Mouse (Mus musculus) regulatory T cell (primary cell): ENCODE results near the gene Clasp1.

Source experiments
- in situ Hi-C: fragments of 300-600 bp; cut with MboI, MseI; formaldehyde crosslinking; loops from one replicate; pipeline ENCODE4 v1.15.1; 2025; ENCODE audit warnings: high pct_unique_total_duplicates

Clasp1 gene

DNA sequence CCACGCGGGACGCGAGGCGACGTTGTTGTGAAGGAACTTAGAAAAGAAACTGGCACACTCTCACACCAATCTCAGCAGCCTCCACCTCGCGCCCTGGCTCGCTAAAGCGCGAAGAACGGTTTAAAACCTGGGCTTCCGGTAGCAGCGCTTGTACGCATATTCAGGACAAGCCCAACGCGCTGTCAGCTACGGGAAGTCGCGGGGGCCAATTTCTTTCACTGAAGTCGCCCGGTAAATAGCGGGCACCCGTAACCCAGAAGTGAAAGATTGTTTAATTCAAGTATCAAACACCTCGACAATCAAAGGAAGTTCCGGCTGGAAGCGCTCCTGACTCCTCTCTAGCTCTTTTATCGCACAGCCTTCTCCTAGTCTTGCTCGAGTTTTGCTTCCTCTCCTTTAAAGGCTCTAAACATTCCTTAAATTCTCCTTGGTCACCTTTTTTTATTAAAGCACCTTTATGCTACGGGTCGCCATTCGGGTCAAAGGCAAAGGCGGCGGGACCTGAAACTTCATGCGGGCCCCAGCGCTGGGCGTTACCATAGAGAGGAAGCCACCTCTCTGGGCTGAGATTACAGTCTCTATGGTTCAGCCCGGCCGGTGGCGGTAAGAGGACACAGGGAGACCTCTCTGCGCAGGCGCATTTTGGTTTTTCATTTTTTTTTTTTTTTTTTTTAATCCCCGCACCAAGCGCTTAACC, at the start of gene Clasp1:
Gene Clasp1 (plus strand): TSS at position 302 of the 697 bp plus-strand sequence.
- in situ Hi-C loops = loop anchor here (5.0 kb wide), 1 partner anchor 67 kb away; the partner anchor contains the start of gene Nifk

GRCm38 (mm10) chr1:118343649-118344435, 45.0 kb upstream of the Clasp1 start:
- in situ Hi-C loops = no loop called here

- in situ Hi-C loops = loop anchor here (25.0 kb wide), 1 partner anchor 412 kb away; no protein-coding TSS in a partner anchor
Observed at GRCm38 (mm10) chr1:118349922-118350321, 38.9 kb upstream of the Clasp1 start.

GRCm38 (mm10) chr1:118359071-118359761, 29.6 kb upstream of the Clasp1 start:
- in situ Hi-C loops = loop anchor here (25.0 kb wide), 1 partner anchor 403 kb away; no protein-coding TSS in a partner anchor

DNA sequence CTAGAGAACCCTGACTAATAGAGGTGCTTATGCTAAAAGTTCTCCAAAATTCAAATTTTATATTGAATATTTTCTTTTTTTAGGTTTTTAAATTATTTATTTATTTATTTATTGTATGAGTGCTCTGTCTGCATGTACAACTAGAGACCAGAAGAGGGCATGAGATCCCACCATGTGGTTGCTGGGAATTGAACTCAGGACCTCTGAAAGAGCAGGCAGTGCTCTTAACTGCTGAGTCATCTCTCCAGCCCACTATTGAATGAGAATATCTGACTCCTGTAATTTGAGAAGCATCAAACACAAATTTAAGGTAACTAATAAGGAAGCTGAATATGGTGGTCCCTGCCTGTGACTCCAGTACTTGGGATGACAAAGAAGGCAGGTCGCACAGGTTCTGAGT, 20.9 kb upstream of the Clasp1 start:
- in situ Hi-C loops = loop anchor here (25.0 kb wide), 1 partner anchor 394 kb away; no protein-coding TSS in a partner anchor

DNA sequence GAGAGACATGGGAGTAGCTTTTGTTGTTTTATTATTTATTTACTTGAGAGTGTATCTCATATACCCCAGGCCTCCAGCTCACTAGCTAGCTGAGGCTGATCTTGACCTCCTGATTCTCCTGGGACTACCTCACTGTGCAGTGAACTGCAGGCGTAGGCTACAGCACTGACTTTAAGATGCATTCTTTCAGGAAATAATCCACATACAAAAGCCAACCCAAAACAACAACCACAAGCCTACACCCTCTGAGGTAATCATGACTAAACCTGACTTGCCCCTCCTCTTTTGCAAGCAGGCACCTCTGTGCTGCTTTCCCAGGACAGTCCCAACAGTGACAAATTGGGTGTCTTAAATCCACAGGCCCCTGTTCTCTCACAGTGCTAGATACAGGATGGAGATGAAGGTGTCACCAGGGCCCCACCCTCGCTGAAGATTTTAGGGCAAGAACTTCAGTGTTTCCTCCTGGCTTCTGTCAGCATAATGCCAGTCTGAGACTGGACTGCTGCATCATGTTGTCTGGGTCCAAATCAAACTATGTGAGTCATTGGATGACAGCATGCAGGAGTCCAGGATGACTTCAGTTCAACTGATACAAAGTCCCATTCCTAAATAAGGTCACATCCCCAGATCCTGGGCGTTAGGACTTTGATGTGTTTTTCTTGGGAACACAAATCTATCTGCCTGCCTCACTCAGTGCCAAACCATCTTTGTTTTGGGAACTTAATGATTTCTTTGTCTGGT, 20.0 kb upstream of the Clasp1 start:
- in situ Hi-C loops = loop anchor here (25.0 kb wide), 1 partner anchor 393 kb away; no protein-coding TSS in a partner anchor

DNA sequence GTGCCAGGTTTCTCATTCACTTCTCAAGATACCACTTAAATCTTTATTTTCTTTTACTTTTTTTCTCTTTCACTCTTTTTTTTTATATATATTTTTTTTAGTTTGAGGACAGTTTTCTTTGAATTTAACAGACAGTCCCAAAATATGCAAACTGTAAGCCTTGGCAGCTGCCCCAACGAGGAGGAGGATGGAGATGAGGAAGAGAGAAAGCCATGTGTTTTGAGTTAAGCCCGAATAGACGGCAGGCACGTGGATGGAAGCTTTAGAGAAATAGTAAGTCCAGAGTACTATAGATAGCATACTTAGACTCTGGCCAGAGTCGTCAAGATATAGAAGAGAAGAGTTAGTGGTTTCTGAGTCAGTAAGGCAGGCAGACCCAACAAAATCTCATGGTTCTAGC, 11.1 kb upstream of the Clasp1 start:
- in situ Hi-C loops = no loop called here

GRCm38 (mm10) chr1:118380105-118380786, 8.6 kb upstream of the Clasp1 start:
- in situ Hi-C loops = loop anchor here (5.0 kb wide), 1 partner anchor 87 kb away; no protein-coding TSS in a partner anchor

- in situ Hi-C loops = loop anchor here (5.0 kb wide), 1 partner anchor 66 kb away; the partner anchor contains the start of gene Nifk
Observed at GRCm38 (mm10) chr1:118388127-118388756, 616 bp upstream of the Clasp1 start.

DNA sequence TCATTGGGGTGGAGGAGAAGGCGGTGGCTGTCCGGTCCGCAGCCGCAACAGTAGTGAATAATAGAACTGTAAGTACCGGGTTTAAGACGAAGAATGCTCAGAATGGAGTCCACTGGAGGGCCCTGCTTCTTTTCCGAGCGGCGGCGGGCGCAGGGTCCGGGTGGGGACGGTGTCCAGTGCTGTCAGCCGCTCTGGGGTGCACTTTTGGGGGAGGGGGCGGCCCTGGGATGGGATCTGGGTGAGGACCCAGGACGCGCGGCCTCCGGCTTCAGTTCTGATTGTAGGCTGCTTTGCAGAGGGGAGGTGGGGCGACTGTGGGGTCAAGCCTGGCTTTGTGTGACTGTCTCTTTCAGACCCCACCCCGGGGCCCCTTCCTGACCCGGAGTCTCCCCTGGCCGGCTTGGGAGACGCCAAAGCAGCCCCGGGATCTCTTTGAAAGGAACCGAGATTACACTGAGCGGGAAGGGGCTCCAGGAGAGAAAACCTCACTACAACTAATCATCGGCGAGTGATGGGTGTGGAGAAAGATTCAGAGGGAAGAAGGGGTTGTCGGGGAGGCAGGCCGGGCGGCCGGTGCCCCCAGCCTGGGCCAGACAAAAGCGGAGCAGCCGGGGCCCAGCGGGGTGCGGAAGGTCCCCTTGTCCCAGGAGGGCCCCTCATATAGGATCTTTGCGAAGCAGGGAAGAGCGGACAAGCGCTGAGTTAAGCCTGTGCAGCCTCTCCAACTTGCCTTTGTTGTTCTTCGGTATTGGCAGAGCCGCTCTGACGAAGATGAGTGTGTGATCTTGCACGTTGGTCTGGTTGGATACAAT, 802 bp downstream of the Clasp1 start:
- in situ Hi-C loops = loop anchor here (5.0 kb wide), 1 partner anchor 67 kb away; the partner anchor contains the start of gene Nifk

DNA sequence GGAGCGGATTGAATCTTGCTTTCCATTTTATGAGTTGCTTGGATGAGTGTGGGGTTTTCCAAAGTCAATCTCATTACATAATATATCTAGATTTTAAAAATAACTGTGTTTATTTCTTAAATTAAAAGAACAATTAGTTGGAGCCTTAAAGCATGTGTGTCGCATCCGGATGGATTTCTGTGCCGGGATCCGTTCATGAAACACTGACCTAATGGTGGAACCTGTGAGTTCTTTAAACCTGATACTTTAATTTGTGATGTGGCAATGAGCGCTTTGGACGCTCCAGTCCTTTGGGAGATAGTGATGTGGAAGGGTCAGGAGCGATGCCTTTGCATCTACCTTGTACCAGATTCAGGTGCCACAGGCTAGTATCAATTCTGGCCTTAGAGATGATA, 1.4 kb downstream of the Clasp1 start:
- in situ Hi-C loops = no loop called here

GRCm38 (mm10) chr1:118390871-118391387, 2.1 kb downstream of the Clasp1 start:
- in situ Hi-C loops = no loop called here

- in situ Hi-C loops = no loop called here
Observed at GRCm38 (mm10) chr1:118392246-118392645, 3.4 kb downstream of the Clasp1 start.

DNA sequence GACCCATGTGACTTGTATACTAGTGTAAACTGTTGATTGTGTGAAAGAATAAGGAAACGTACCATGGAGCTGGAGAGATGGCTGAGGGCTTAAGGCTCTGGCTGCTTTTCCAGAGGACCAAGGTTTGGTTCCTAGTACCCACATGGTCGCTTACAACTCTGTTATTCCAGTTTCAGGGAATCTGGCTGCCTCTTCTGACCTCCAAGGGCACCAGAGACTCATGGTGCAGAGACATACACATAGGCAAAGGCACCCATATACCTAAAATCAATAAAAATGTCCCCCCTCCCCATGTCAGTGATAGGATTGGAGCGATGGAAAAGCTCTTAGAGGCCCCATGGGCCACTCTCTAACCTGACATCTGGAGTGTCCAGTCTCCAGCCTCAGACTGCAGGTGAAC, 5.1 kb downstream of the Clasp1 start:
- in situ Hi-C loops = no loop called here

- in situ Hi-C loops = no loop called here
Observed at GRCm38 (mm10) chr1:118397866-118398265, 9.0 kb downstream of the Clasp1 start.

DNA sequence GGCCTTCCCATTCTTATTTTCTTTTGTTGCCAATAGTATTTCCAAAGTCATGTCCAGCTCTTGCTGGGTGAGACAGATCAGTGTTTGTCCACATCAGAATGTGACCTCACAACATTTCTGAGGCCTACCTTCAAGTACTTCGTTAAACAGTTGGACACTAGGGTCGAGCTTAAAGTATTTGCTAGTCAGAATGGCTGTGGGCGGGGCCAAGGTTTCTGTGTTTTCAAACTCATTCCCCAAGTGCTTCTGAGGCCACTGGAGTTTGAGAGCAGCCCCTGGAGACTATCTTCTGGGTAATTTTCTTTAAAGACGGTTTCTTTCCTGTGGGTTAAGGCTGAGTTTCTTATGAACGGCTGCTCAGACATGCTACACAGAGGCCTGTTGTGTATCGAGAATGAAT, 9.7 kb downstream of the Clasp1 start:
- in situ Hi-C loops = no loop called here

DNA sequence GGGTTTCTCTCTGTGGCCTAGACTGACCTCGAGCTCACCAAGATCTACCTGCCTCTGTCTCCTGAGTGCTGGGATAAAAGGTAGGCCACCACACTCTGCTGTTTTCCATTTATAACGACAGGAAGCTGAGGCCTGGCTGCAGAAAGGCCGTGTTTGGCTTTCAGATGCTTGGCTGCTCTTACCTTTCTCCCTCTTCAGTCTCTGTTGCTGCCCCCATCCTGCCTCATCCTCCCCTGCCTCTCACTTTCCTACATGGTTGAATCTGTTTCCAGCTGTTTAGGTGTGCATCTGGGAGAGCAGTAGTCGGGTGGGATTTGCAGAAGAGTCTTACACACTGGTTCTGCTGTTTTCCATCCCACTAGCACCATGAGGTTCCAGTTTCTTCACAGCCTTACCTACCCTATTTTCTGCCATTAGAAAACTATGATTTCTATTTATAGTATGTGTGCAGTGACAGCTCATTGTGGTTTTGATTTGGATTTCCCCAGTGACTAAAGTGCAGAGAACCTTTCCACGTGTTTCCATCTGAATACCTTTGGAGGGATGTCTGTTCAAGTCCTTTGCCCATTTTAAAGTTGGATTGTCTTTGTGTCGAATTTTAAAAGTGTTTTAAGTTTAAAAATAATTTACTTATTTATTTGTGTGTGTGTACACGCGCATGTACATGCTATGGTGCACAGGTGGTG, 10.9 kb downstream of the Clasp1 start:
- in situ Hi-C loops = loop anchor here (10.0 kb wide), 1 partner anchor 55 kb away; no protein-coding TSS in a partner anchor

GRCm38 (mm10) chr1:118401991-118402390, 13.1 kb downstream of the Clasp1 start:
- in situ Hi-C loops = loop anchor here (10.0 kb wide), 1 partner anchor 53 kb away; no protein-coding TSS in a partner anchor
